Comparison of ENCODE assay signal across 11 mouse cellular contexts in genomic region chr19:18255074-18255684, GRCm38 (mm10).
DNase-seq lines count a peak whose midpoint lies in the region; ATAC-seq and TF ChIP-seq lines count a peak whose summit lies in the region.
"Had no signal": no experiment of that assay in that cellular context is flagged by ENCODE, and none has a peak within 500 bp of the region (broad histone marks: within the 10 kb centered on the region; RNA-seq: fewer than 3 reads in every experiment).

No protein-coding gene starts in this region.

- H3K27me3 ChIP-seq in forebrain, embryonic 10.5 days (ENCODE audit: poor library complexity, severe bottlenecking) = no peaks in the 10 kb centered on the region
- H3K27me3 ChIP-seq in forebrain, embryonic 16.5 days (replicated peaks; ENCODE audit: control insufficient read depth, insufficient read depth, low read length) = no peaks in the 10 kb centered on the region
- H3K27me3 ChIP-seq in embryonic facial prominence, embryonic 14.5 days (replicated peaks; ENCODE audit: control insufficient read depth, insufficient read depth, low read length) = no peaks in the 10 kb centered on the region
- H3K27me3 ChIP-seq in hindbrain, postnatal 0 days (ENCODE audit: insufficient read depth, low read length) = no peaks in the 10 kb centered on the region
- no peaks in the 10 kb centered on the region for H3K27me3 ChIP-seq in midbrain, embryonic 16.5 days (ENCODE audit: control insufficient read depth, insufficient read depth, low read depth, low read length)

- no peak overlapping the region for H3K9ac ChIP-seq in forebrain, embryonic 16.5 days (replicated peaks; ENCODE audit: low read depth, low read length)
- no peak overlapping the region for H3K9ac ChIP-seq in embryonic facial prominence, embryonic 14.5 days (ENCODE audit: low read depth, low read length)
- no peak overlapping the region; the same call in 1 of the 2 replicates for H3K9ac ChIP-seq in hindbrain, postnatal 0 days (replicated peaks; ENCODE audit: low read length)
- no peak overlapping the region for H3K9ac ChIP-seq in midbrain, embryonic 16.5 days (ENCODE audit: low read depth, low read length)

- H3K9me3 ChIP-seq in forebrain, embryonic 10.5 days = no peaks in the 10 kb centered on the region
- H3K9me3 ChIP-seq in forebrain, embryonic 16.5 days (ENCODE audit: control insufficient read depth, low read length) = no peaks in the 10 kb centered on the region
- no peaks in the 10 kb centered on the region for H3K9me3 ChIP-seq in embryonic facial prominence, embryonic 14.5 days (ENCODE audit: control insufficient read depth, low read length)
- no peaks in the 10 kb centered on the region for H3K9me3 ChIP-seq in hindbrain, postnatal 0 days (ENCODE audit: low read length)
- no peaks in the 10 kb centered on the region for H3K9me3 ChIP-seq in midbrain, embryonic 16.5 days (replicated peaks; ENCODE audit: control insufficient read depth, low read length, poor library complexity, severe bottlenecking)

- H3K4me2 ChIP-seq in forebrain, embryonic 16.5 days (ENCODE audit: low read length) = no peak overlapping the region
- peak overlapping the region; percentile 39 for H3K4me2 ChIP-seq in embryonic facial prominence, embryonic 14.5 days (ENCODE audit: low read depth, low read length)
- peak overlapping the region; percentile 36 for H3K4me2 ChIP-seq in hindbrain, postnatal 0 days (ENCODE audit: low read depth, low read length)
- H3K4me2 ChIP-seq in midbrain, embryonic 16.5 days (ENCODE audit: low read length) = peak overlapping the region; percentile 40

- H3K4me1 ChIP-seq in forebrain, embryonic 10.5 days = 0 out of 2 replicates have a peak, but pooled peaks cover 10% of the 10 kb centered on the region
- no peaks in the 10 kb centered on the region for H3K4me1 ChIP-seq in forebrain, embryonic 16.5 days (replicated peaks; ENCODE audit: control insufficient read depth, insufficient read depth, low read length)
- no peaks in the 10 kb centered on the region for H3K4me1 ChIP-seq in embryonic facial prominence, embryonic 14.5 days (ENCODE audit: control insufficient read depth, insufficient read depth, low read length)
- no peaks in the 10 kb centered on the region for H3K4me1 ChIP-seq in hindbrain, postnatal 0 days (ENCODE audit: insufficient read depth, low read length)
- no peaks in the 10 kb centered on the region for H3K4me1 ChIP-seq in midbrain, embryonic 16.5 days (ENCODE audit: control insufficient read depth, insufficient read depth, low read length)

- 75% methylated on average over 14 of the region's 14 CpGs for WGBS in forebrain, embryonic 10.5 days
- 55% methylated on average over 14 of the region's 14 CpGs for WGBS in forebrain, embryonic 16.5 days
- 51% methylated on average over 14 of the region's 14 CpGs for WGBS in embryonic facial prominence, embryonic 14.5 days
- 67% methylated on average over 14 of the region's 14 CpGs for WGBS in hindbrain, postnatal 0 days
- 49% methylated on average over 14 of the region's 14 CpGs for WGBS in midbrain, embryonic 16.5 days

- no peak for ATAC-seq in forebrain, embryonic 16.5 days
- ATAC-seq in embryonic facial prominence, embryonic 14.5 days (ENCODE audit: low read depth) = 0 out of 2 replicates have a peak, but pooled peaks have one; percentile 18
- no peak for ATAC-seq in hindbrain, postnatal 0 days
- ATAC-seq in midbrain, embryonic 16.5 days = peak; percentile 62

- peak overlapping the region; percentile 53; the same call in 1 of the 2 replicates for H3K27ac ChIP-seq in forebrain, embryonic 10.5 days
- H3K27ac ChIP-seq in forebrain, embryonic 16.5 days (ENCODE audit: low read length) = no peak overlapping the region
- peak overlapping the region; percentile 18; the same call in 1 of the 2 replicates for H3K27ac ChIP-seq in embryonic facial prominence, embryonic 14.5 days (replicated peaks; ENCODE audit: low read depth, low read length)
- no peak overlapping the region for H3K27ac ChIP-seq in hindbrain, postnatal 0 days
- no peak overlapping the region for H3K27ac ChIP-seq in midbrain, embryonic 16.5 days (ENCODE audit: low read length)

- H3K4me3 ChIP-seq in forebrain, embryonic 10.5 days = no peak overlapping the region
- no peak overlapping the region for H3K4me3 ChIP-seq in forebrain, embryonic 16.5 days (replicated peaks; ENCODE audit: low read length)
- H3K4me3 ChIP-seq in embryonic facial prominence, embryonic 14.5 days (ENCODE audit: low read depth, low read length) = peak overlapping the region; percentile 16
- H3K4me3 ChIP-seq in hindbrain, postnatal 0 days (ENCODE audit: low read length) = peak overlapping the region; percentile 9; the same call in 1 of the 2 replicates
- peak overlapping the region; percentile 23 for H3K4me3 ChIP-seq in midbrain, embryonic 16.5 days (ENCODE audit: low read depth, low read length)

- intact Hi-C loops in left cerebral cortex, postnatal 10 days (cut with DNase I) = no loop called here

- no peak for TF ChIP-seq CTCF in hindbrain, postnatal 0 days (IDR thresholded peaks at IDR 0.05; ENCODE audit: low read depth)

- no peaks in the 10 kb centered on the region for H3K36me3 ChIP-seq in forebrain, embryonic 10.5 days (replicated peaks)
- H3K36me3 ChIP-seq in forebrain, embryonic 16.5 days (ENCODE audit: control insufficient read depth, insufficient read depth) = no peaks in the 10 kb centered on the region
- no peaks in the 10 kb centered on the region for H3K36me3 ChIP-seq in embryonic facial prominence, embryonic 14.5 days (ENCODE audit: control insufficient read depth, insufficient read depth, low read length)
- H3K36me3 ChIP-seq in hindbrain, postnatal 0 days (ENCODE audit: insufficient read depth, low read length) = no peaks in the 10 kb centered on the region
- no peaks in the 10 kb centered on the region for H3K36me3 ChIP-seq in midbrain, embryonic 16.5 days (ENCODE audit: control insufficient read depth, insufficient read depth, low read length)

- DNase-seq in forebrain, embryonic 10.5 days (ENCODE audit: extremely low spot score, low spot score) = no peak
- peak; percentile 51 for DNase-seq in embryonic facial prominence, embryonic 14.5 days (ENCODE audit: low spot score)
- DNase-seq in hindbrain, postnatal 0 days (ENCODE audit: low spot score) = no peak
- no peak for DNase-seq in T-cell, adult 2 months (ENCODE audit: low spot score)
- no peak for DNase-seq in adrenal gland, postnatal 36 days
- DNase-seq in left cerebral cortex, postnatal 10 days (ENCODE audit: extremely low spot score in 1 of 2, low spot score in 2 of 2) = no peak
- DNase-seq: adrenal gland, postnatal 10 days; cerebellum, adult 8-10 months; thymus, postnatal 25 days had no signal

Comparison
In these comparisons a context has a peak if more than half of its experiments do, and no peak if none do; other contexts are left out.
1. H3K27ac ChIP-seq: peak in forebrain, embryonic 10.5 days (single experiment) and embryonic facial prominence, embryonic 14.5 days (single experiment); none in forebrain, embryonic 16.5 days (single experiment), hindbrain, postnatal 0 days (single experiment) and midbrain, embryonic 16.5 days (single experiment).
2. H3K4me3 ChIP-seq: peak in embryonic facial prominence, embryonic 14.5 days (single experiment), hindbrain, postnatal 0 days (single experiment) and midbrain, embryonic 16.5 days (single experiment); none in forebrain, embryonic 10.5 days (single experiment) and forebrain, embryonic 16.5 days (single experiment).
3. ATAC-seq: peak in embryonic facial prominence, embryonic 14.5 days (single experiment) and midbrain, embryonic 16.5 days (single experiment); none in forebrain, embryonic 16.5 days (single experiment) and hindbrain, postnatal 0 days (single experiment).